Mouse (Mus musculus) G1E (cell line): ENCODE measurements around the gene Cfap221.

ENCODE experiments used
- CTCF ChIP-seq: IDR thresholded peaks from 2 replicates; pipeline ENCODE4 v1.5.1; 2012; ENCODE audit warnings: low read depth, low read length, inconsistent platforms, mixed read lengths
- GATA1 ChIP-seq: IDR thresholded peaks from 2 replicates; pipeline ENCODE4 v1.6.1; 2012; ENCODE audit warnings: borderline replicate concordance, low read length, inconsistent platforms, mixed read lengths
- GATA2 ChIP-seq: IDR thresholded peaks from 2 replicates; pipeline ENCODE4 v1.6.1; 2012; ENCODE audit warnings: low read depth, low read length, inconsistent platforms, borderline replicate concordance
- TAL1 ChIP-seq: conservative IDR thresholded peaks from 2 replicates; pipeline ENCODE4 v1.6.1; 2012; ENCODE audit warnings: low read depth, low read length, inconsistent platforms, mixed read lengths

DNA sequence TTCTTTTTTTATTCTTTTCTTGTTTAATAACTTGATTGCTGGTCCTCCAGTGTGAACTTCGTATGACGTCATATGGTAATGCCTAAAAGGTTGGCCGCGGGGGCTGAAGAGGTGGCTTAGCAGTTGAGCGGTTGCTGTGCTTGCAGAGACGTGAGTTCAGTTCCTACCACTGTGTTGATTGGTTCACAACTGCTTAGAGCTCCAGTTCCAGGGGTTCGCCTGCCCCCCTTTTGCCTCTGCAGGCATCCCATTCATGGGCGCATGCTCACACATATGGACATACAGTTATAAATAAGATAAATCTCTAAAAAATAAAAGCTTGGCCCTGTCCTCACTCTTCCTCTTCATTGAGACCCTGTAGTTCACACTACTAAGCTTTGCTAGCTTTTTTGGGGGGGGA is 46.9 kb downstream of the Cfap221 start:
- TF ChIP-seq CTCF (no peak), TAL1 (no peak), GATA1 (no peak), GATA2 (no peak)
